Mouse (Mus musculus) CD4-positive, CD25-positive, alpha-beta regulatory T cell, adult 9 weeks (primary cell): ENCODE data around the gene Pold3. TPM values are rescaled to one million over a fixed set of nuclear protein-coding genes. Genes with fewer than 3 reads are reported as not detected.

Source experiments
- polyA plus RNA-seq: library from polyadenylated mRNA; unstranded; fragments of 100-300 nt; shearing (Covaris generic); gene quantifications from one replicate; pipeline ENCODE4 v1.2.1, GENCODE M21; 2017

The Pold3 gene
- polyA plus RNA-seq, result 44.5 TPM

GRCm38 (mm10) chr7:100121376-100121789 is at the start of gene Pold3:
Gene Pold3, minus strand, starts transcription at chr7:100121565.

DNA sequence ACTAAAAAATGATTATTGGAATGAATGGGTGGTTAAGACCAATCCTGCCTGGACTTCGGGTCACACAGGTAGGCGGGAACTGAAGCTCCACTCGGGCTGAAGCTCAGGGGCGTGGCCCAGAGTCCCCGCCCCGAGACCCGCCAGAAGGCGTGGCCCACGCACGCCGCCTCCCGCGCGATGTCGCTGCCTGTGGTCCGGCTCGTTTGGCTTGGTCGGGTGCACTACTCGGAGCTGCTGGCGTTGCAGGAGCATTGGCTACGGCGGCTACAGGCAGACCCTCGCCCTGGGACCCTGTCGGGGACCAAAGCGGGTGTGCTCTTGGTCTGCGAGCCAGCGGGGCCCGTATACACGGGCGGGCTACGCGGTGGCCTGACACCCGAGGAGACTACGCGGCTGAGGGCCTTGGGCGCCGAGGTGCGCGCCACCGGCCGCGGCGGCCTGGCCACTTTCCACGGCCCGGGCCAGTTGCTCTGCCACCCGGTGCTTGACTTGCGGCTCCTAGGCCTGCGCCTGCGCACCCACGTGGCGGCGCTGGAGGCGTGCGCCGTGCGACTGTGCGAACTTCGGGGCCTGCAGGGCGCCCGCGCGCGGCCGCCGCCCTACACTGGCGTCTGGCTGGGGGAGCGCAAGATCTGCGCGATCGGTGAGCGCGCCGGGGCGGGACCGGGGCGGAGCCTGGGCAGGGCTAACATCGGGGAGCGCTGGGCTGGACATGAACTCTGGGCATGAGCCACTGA is 37.9 kb upstream of the Pold3 start, which contains the start of gene Lipt2:
Lipt2 (plus strand) TSS at position 173 of the 737 bp plus-strand sequence.

Other genes with a start within 250 kb of the Pold3 start
- gene Rnf169, start 141.1 kb downstream of the Pold3 start, polyA plus RNA-seq, result 4.3 TPM
- gene Chrdl2, start 115.4 kb downstream of the Pold3 start, polyA plus RNA-seq, result not detected
- 0.16 TPM for gene Lipt2, start 37.7 kb upstream of the Pold3 start, polyA plus RNA-seq
- gene Kcne3, start 54.9 kb upstream of the Pold3 start, polyA plus RNA-seq, result not detected
- 6.0 TPM for gene Pgm2l1, start 105.8 kb upstream of the Pold3 start, polyA plus RNA-seq
- gene P4ha3, start 164.0 kb upstream of the Pold3 start, polyA plus RNA-seq, result not detected